Mouse (Mus musculus): ENCODE measurements around the gene Prpf8.

DNA sequence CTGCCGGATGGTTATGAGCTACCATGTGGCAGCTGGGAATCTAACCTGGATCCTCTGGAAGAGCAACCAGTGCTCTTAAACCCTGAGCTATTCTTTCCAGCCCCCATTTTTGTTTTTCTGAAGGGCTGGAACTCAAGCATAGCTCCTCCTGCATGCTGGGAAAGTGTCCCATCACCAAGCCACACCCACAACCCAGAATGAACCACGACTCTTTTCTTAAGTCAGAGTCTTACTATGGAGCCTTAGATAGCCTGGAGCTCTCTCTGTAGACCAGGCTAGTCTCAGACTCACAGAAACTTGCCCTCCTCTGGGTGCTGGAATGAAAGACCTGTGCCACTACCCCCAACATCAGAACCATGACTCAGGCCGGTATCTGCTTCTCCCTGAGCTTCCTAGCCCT is 38.0 kb upstream of the Prpf8 start:
- TF ChIP-seq CTCF (conservative IDR thresholded peaks at IDR 0.05; ENCODE audit: low read length) (no peak), POU5F1 (IDR thresholded peaks at IDR 0.05; ENCODE audit: borderline replicate concordance, low read length) (no peak)

Data from E14TG2a.4 (cell line).